Mouse (Mus musculus) kidney, adult 18-20 months (tissue): ENCODE results near the gene Gipc2.
A peak's percentile ranks its signal among the peaks of the same experiment; 100 is the strongest.

Experiments
- DNase-seq: peaks from one replicate; pipeline ENCODE4 v3.0.0; 2021

The Gipc2 gene

DNA sequence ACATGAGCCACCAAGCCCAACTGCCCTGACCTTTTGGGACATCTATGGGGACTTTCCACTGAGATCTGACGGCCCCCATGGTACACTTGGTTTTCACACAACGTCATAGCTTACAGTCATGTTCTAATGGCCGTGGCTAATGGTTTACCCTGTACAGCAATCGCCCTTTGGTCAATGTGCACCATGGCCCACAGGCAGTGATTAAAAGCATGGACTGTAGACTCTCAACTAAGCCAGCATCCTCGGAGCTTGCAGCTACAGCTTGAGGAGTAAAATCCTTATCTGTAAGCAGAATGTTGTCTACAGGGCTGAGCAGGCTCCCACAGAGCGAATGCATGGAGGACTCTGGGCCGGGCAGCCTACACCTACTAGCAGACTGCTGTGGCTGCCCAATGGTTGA lies 52.5 kb downstream of the Gipc2 start:
- DNase-seq = peak; percentile 56

GRCm38 (mm10) chr3:152112664-152113063 lies 53.4 kb downstream of the Gipc2 start:
- no peak for DNase-seq

DNA sequence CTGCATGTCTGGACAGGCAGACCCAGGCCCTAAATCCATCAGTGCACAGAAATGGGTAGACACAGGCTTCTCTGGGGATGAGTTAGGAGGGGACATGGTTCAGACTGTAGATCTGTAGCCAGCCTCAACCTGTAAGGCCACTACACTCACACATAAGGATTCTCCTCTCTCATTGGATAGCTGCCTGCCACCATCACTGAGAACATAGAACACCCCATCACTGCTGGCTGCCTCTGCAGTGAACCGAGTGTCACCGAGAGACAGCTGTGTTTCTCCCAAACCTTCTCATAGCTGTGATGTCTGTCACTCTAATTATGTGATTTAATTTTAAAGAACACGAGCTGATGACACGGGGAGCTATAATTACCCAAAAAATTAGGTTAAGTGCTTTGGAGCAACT lies 54.5 kb downstream of the Gipc2 start:
- DNase-seq = no peak

GRCm38 (mm10) chr3:152111081-152111480 lies 54.9 kb downstream of the Gipc2 start:
- DNase-seq = peak; percentile 85

- DNase-seq = no peak
Measured at GRCm38 (mm10) chr3:152109260-152109587, 56.8 kb downstream of the Gipc2 start.

DNA sequence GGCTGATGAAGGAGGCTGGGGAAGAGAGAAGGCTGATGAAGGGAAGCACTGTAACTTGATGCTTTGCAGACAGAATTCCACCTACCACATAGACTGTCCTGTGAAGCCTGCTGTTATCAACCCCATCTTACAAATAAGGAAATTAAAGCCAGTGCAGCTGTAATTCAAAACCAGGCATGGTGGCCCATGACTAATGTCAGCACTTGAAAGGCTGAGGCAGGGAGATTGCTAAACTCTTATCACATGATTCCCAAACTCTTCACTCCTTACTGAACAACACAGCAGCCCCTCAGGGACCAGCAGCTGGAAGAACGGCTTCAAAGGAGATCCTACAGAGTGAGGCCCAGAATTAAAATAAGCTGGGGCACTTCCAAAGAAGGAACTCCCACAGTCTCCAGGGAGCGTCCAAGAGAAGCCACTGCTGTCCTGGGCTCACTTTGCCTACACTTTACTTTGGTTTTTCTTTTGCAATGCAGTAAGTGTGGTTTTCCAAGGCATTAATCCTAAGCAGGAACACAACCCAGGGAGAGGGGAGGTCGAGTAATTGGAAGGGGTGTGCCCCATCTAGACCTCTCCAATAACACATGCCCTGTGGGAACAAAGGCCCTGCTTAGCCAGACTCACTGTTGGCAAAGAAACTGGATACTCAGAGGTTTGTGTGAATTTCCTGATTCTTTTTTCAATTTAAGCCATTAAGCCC lies 57.3 kb downstream of the Gipc2 start:
- DNase-seq = no peak

DNA sequence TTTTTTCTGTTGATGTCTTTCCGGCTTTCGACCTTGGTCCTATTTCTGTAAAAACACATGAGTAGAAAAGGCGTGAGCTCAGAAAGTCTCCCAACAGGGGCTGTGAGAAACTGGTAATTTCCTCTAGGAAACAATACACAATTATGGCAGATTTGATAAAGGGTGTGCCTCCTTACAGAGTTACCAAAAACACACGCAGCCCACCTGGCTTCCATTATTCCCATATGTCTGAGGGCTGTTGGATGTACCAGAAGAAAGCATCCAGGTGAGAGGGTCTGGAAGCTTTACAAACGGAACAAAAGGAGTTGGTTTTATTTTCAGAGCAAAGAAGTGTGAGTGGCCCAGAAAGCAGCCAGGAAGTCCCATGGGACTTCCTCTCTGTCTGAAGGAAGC lies 58.0 kb downstream of the Gipc2 start:
- no peak for DNase-seq

DNA sequence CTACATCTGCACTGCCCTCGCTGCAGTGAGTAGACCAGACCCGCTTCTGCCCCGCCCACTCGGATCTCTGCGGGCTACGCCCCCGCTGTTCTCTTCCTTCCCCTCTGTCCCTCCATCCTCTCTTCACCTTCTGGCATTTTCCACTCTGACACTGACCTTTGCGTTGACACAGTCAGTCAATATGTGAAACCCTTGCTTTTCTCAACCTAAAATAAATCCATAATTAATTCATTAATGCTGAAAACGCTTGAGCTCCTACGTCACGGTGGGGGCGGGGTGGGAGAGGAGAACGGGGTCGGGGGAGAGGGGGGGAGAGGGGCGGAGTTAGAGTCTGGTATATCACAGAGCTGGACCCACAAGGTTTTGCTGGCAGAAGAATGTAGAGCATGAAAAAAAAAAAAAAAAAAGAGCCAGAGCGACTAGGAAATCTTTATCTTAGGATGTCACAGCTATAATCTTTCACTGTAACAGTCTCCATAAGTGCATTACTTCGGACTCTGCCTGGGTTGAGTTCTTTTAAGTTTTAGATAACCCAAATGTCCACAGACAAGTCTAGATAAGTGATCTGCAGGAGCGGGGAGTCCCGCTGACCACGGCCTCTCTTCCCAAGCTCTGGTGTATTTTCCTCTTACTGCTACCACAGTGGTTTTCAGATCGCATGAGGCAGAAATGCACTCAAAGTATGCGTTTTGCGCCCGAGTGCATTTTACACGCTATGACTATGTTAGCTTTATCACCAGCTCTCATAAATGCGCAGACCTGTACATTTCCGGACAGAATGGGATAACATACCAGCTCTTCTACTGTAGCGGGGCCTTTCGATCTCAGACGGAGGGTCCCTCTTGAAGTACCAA lies 58.7 kb downstream of the Gipc2 start:
- DNase-seq = no peak

- no peak for DNase-seq
Measured at GRCm38 (mm10) chr3:152106225-152107148, 59.5 kb downstream of the Gipc2 start.

- peak; percentile 48 for DNase-seq
Measured at GRCm38 (mm10) chr3:152105341-152105740, 60.7 kb downstream of the Gipc2 start.

DNA sequence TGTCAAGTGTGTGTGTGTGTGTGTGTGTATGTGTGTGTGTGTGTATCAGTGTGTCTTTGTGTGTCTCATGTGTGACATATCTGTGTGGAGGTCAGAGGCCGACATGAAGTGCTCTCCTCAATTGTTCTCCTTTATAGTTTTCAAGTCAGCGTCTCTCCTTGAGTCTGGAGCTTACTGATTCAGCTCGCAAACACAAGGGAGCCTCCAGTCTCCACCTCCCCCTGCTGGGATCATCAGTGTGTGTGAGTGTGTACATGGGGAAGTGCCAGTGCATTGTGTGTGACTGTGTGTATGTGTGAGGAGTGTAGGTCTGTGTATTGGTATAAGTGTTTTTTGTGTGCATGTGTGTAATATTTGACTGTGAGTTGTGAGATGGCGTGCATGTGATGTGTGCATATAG lies 62.6 kb downstream of the Gipc2 start:
- DNase-seq = no peak

DNA sequence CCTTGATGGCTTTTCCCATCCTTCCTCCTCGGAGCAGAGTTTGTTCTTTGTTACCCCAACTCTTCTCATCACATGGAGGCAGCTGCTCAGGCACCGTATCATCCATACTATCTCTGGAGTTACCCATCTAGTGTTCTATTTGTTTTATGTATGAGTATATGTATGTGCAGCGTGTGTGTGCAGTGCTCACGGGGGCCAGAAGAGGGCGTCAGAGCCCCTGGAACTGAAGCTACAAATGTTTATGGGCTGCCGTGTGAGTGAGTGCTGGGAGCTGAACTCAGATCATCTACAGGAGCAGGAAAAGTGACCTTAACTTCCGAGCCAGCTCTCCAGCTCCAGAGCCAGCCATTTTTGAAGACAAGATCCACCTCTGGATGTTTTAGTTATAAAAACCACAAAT lies 64.6 kb downstream of the Gipc2 start:
- DNase-seq = no peak

GRCm38 (mm10) chr3:152100119-152100818 lies 65.8 kb downstream of the Gipc2 start:
- DNase-seq = no peak

- no peak for DNase-seq
Measured at GRCm38 (mm10) chr3:152095030-152095429, 71.0 kb downstream of the Gipc2 start.

GRCm38 (mm10) chr3:152092385-152093057 lies 73.5 kb downstream of the Gipc2 start:
- no peak for DNase-seq

- DNase-seq = peak; percentile 72
Measured at GRCm38 (mm10) chr3:152089178-152089577, 76.9 kb downstream of the Gipc2 start.

DNA sequence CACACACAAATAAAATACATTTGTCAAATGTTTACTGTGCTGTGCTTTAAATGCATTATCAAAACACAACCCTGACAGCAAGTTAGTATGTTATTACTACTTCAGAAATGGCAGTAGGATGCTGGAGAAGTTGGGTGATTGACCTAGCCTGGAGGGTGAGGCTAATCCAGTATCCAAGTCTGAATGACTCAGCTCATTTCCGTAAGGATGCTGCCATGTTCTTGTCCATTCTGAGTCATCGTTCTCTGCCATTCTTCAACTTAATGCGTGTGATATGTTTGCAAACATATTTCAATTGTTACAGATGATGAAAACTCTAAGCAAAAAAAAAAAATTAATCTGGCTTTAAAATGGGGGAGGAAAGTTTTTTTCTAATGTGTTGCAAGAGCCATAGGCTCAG lies 84.6 kb downstream of the Gipc2 start:
- DNase-seq = no peak

- peak; percentile 16 for DNase-seq
Measured at GRCm38 (mm10) chr3:152076088-152076487, 89.9 kb downstream of the Gipc2 start.

- DNase-seq = no peak
Measured at GRCm38 (mm10) chr3:152069001-152069400, 97.0 kb downstream of the Gipc2 start.

DNA sequence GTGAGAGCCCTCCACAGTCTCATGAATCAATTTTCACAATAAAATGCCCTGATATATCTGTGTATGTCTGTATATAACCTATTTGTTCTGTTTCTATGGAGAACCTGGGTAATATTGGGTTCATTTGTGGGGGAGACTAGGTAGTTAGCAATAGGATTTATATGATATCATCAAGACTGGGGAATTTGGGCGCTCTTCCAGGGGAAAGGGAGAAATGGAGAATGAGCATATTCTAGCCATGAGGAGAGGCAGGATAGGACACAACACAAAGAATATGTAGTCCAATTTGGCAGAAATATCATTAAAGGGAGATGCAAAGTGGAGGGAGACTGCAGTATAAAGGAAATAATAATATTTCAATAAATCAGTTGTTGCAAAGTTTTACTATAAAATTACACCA lies 97.7 kb downstream of the Gipc2 start:
- no peak for DNase-seq

DNA sequence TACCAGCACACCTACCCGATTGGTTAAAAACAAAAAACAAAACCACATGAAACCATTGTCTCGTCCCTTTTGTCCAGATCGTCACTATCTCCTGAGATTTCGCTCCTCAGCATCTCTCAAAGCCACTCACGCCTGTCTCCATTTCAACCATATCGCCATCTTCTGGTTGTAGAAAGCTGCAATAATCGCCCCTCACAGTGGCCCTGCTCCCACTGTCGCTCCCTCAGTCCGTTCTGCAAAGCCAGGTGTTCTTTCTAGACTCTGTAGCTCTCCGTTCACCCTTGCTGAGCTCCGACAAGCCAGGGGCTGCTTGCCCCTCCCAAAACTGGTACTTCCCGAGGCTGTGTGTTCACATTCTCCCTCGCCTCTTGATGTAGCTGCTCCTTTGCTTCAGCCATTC lies 99.3 kb downstream of the Gipc2 start:
- no peak for DNase-seq

- no peak for DNase-seq
Measured at GRCm38 (mm10) chr3:152065806-152066205, 100.2 kb downstream of the Gipc2 start.
